Mouse (Mus musculus) forebrain, embryonic 12.5 days (tissue): Measurements from ENCODE around the gene Mthfr. TPM values are rescaled to one million over a fixed set of nuclear protein-coding genes. Genes with fewer than 3 reads are reported as not detected.

Source experiments
- ATAC-seq: fragments of 200-750 bp; cut with Nextera tagmentation; 2 replicates; pipeline ENCODE4 v1.8.0; 2017; ENCODE audit warnings: moderate TSS enrichment; ENCODE audit not compliant: low FRiP score
- H3K27ac ChIP-seq: fragments of 300-500 bp; sonication (generic); 2 replicates; pipeline ENCODE4 v1.5.1; 2016; ENCODE audit warnings: mild to moderate bottlenecking
- H3K27me3 ChIP-seq: fragments of 300-500 bp; sonication (generic); 2 replicates; pipeline ENCODE4 v1.6.1; 2016; ENCODE audit warnings: mild to moderate bottlenecking
- H3K36me3 ChIP-seq: fragments of 300-500 bp; sonication (generic); replicated peaks from 2 replicates; pipeline ENCODE4 v1.6.1; 2016; ENCODE audit warnings: mild to moderate bottlenecking
- H3K4me1 ChIP-seq: fragments of 300-500 bp; sonication (generic); 2 replicates; pipeline ENCODE4 v1.6.1; 2016
- H3K4me2 ChIP-seq: fragments of 300-500 bp; sonication (generic); 2 replicates; pipeline ENCODE4 v1.6.1; 2016; ENCODE audit warnings: mild to moderate bottlenecking, moderate library complexity
- H3K4me3 ChIP-seq: fragments of 300-500 bp; sonication (generic); replicated peaks from 2 replicates; pipeline ENCODE4 v1.5.1; 2016; ENCODE audit warnings: mild to moderate bottlenecking
- H3K9ac ChIP-seq: fragments of 300-500 bp; sonication (generic); 2 replicates; pipeline ENCODE4 v1.6.1; 2016; ENCODE audit warnings: mild to moderate bottlenecking
- H3K9me3 ChIP-seq: fragments of 300-500 bp; sonication (generic); 2 replicates; pipeline ENCODE4 v1.6.1; 2016
- WGBS: fragments of 180-500 bp; shearing (Covaris S2); methylation state at CpG from one replicate; pipeline ENCODE4 v1.1.7; 2016; 5-methylcytosine and 5-hydroxymethylcytosine counted together
- polyA plus RNA-seq: library from polyadenylated mRNA; unstranded; fragments of >200 nt; fragmentation: Nextera tagmentation; extraction: Ambion mirVana; gene quantifications from 2 replicates; pipeline ENCODE4 v1.2.1, GENCODE M21; 2016

The Mthfr gene
- polyA plus RNA-seq, 1 experiment from 2014 or later: 28.7 TPM

GRCm38 (mm10) chr4:148075259-148075658, 36.4 kb downstream of the Mthfr start:
- peak overlapping the region; percentile 33 for H3K4me3 ChIP-seq
- H3K27me3 ChIP-seq: no peaks in the 10 kb centered on the region
- WGBS: 36% methylated on average over 21 of the region's 21 CpGs
- H3K9ac ChIP-seq: 0 out of 2 replicates have a peak overlapping the region, but pooled peaks have one; percentile 7
- ATAC-seq: peak; percentile 40; the same call in 1 of the 2 replicates
- no peaks in the 10 kb centered on the region for H3K9me3 ChIP-seq
- 0 out of 2 replicates have a peak, but pooled peaks cover 3% of the 10 kb centered on the region for H3K36me3 ChIP-seq
- peaks cover 9% of the 10 kb centered on the region for H3K4me1 ChIP-seq
- peak overlapping the region; percentile 51 for H3K4me2 ChIP-seq
- H3K27ac ChIP-seq: no peak overlapping the region

DNA sequence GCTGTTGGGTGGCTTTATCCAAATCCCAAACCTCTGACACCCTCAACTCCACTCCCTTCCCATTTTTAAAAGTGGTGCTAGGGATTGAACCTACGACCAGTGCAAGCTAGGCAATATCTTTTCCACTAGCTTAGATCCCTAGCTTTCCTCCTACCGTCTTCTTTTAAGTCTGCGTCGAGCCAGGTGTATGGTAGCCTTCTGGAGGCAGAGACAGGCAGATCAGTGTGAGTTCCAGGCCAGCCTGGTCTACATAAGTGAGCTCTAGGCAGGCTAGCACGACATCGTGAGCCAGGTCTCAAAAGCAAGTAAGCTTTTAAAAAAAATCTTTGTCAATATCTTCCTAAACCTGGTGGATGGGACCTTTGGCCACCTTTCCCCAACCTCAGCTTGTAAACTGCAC, 37.0 kb downstream of the Mthfr start:
- H3K4me3 ChIP-seq: no peak overlapping the region
- peaks cover 9% of the 10 kb centered on the region for H3K4me1 ChIP-seq
- 92% methylated on average over 6 of the region's 6 CpGs for WGBS
- no peak for ATAC-seq
- H3K27me3 ChIP-seq: no peaks in the 10 kb centered on the region
- no peaks in the 10 kb centered on the region for H3K9me3 ChIP-seq
- no peak overlapping the region for H3K27ac ChIP-seq
- H3K9ac ChIP-seq: no peak overlapping the region
- 0 out of 2 replicates have a peak, but pooled peaks cover 6% of the 10 kb centered on the region for H3K36me3 ChIP-seq
- H3K4me2 ChIP-seq: no peak overlapping the region

- WGBS: 65% methylated on average over 6 of the region's 6 CpGs
- H3K4me2 ChIP-seq: no peak overlapping the region
- H3K9me3 ChIP-seq: no peaks in the 10 kb centered on the region
- H3K4me3 ChIP-seq: no peak overlapping the region
- H3K27me3 ChIP-seq: no peaks in the 10 kb centered on the region
- H3K9ac ChIP-seq: no peak overlapping the region
- ATAC-seq: no peak
- H3K4me1 ChIP-seq: peaks cover 20% of the 10 kb centered on the region
- no peak overlapping the region for H3K27ac ChIP-seq
- 0 out of 2 replicates have a peak, but pooled peaks cover 16% of the 10 kb centered on the region for H3K36me3 ChIP-seq
Measured at GRCm38 (mm10) chr4:148079212-148079611, 40.3 kb downstream of the Mthfr start.

- Histone ChIP-seq H3K4me3 (no peak overlapping the region), H3K9ac (no peak overlapping the region), H3K36me3 (0 out of 2 replicates have a peak, but pooled peaks cover 16% of the 10 kb centered on the region), H3K4me1 (peaks cover 21% of the 10 kb centered on the region), H3K27me3 (no peaks in the 10 kb centered on the region), H3K4me2 (no peak overlapping the region), H3K9me3 (no peaks in the 10 kb centered on the region), H3K27ac (no peak overlapping the region)
- no peak for ATAC-seq
- 92% methylated on average over 8 of the region's 8 CpGs for WGBS
Measured at GRCm38 (mm10) chr4:148079944-148080596, 41.2 kb downstream of the Mthfr start.

DNA sequence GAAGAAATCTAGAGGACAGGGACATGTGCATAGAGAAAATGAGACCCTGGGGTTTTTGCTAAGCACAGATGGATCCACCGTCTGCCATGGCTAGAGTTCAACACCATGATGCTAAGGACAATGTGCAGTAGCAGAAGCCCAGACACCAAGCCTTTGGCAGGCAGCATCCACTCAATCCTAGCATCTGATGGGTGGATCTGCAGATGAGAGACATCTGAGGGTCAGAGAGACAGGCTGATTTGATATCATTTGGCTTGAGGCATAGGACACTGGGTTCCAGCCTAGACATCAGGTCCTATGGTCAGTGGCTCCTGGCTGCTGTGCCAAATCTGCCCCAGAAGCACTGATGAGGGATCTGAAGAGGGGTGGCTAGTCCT, 41.7 kb downstream of the Mthfr start:
- H3K4me3 ChIP-seq: no peak overlapping the region
- H3K4me2 ChIP-seq: no peak overlapping the region
- no peaks in the 10 kb centered on the region for H3K9me3 ChIP-seq
- peaks cover 21% of the 10 kb centered on the region for H3K4me1 ChIP-seq
- WGBS: 100% methylated on average over 1 of the region's 1 CpGs
- no peaks in the 10 kb centered on the region for H3K27me3 ChIP-seq
- 0 out of 2 replicates have a peak, but pooled peaks cover 16% of the 10 kb centered on the region for H3K36me3 ChIP-seq
- no peak overlapping the region for H3K27ac ChIP-seq
- no peak overlapping the region for H3K9ac ChIP-seq
- no peak for ATAC-seq

DNA sequence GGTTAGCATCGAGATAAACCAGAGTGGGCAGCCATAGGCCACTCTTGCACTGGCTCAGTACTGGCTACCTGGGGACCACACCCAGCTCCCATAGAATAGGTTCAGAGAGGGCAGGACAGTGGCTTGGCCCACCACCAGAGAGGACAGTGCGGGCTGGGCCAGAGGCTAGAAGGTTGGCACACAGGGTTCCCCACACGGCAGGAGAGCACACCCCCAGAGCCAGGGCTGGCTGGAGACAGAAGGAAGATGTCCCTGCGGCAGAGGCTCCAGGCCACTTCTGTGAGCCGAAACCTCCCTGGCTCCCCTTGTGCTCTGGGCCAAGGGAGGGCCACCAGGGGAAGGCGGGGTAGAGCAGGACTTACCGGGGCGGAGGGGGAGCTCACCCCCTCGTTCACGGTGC, 42.3 kb downstream of the Mthfr start:
- H3K9ac ChIP-seq: no peak overlapping the region
- no peak for ATAC-seq
- no peaks in the 10 kb centered on the region for H3K27me3 ChIP-seq
- 0 out of 2 replicates have a peak, but pooled peaks cover 16% of the 10 kb centered on the region for H3K36me3 ChIP-seq
- 92% methylated on average over 10 of the region's 10 CpGs for WGBS
- no peaks in the 10 kb centered on the region for H3K9me3 ChIP-seq
- no peak overlapping the region for H3K27ac ChIP-seq
- no peak overlapping the region for H3K4me2 ChIP-seq
- peaks cover 27% of the 10 kb centered on the region for H3K4me1 ChIP-seq
- no peak overlapping the region for H3K4me3 ChIP-seq

GRCm38 (mm10) chr4:148082257-148083044, 43.6 kb downstream of the Mthfr start:
- H3K27me3 ChIP-seq: no peaks in the 10 kb centered on the region
- no peaks in the 10 kb centered on the region for H3K9me3 ChIP-seq
- H3K4me3 ChIP-seq: no peak overlapping the region
- no peak overlapping the region for H3K4me2 ChIP-seq
- 0 out of 2 replicates have a peak, but pooled peaks cover 16% of the 10 kb centered on the region for H3K36me3 ChIP-seq
- peak; percentile 51; the same call in 1 of the 2 replicates for ATAC-seq
- WGBS: 54% methylated on average over 12 of the region's 12 CpGs
- H3K9ac ChIP-seq: no peak overlapping the region
- peaks cover 39% of the 10 kb centered on the region for H3K4me1 ChIP-seq
- no peak overlapping the region for H3K27ac ChIP-seq

DNA sequence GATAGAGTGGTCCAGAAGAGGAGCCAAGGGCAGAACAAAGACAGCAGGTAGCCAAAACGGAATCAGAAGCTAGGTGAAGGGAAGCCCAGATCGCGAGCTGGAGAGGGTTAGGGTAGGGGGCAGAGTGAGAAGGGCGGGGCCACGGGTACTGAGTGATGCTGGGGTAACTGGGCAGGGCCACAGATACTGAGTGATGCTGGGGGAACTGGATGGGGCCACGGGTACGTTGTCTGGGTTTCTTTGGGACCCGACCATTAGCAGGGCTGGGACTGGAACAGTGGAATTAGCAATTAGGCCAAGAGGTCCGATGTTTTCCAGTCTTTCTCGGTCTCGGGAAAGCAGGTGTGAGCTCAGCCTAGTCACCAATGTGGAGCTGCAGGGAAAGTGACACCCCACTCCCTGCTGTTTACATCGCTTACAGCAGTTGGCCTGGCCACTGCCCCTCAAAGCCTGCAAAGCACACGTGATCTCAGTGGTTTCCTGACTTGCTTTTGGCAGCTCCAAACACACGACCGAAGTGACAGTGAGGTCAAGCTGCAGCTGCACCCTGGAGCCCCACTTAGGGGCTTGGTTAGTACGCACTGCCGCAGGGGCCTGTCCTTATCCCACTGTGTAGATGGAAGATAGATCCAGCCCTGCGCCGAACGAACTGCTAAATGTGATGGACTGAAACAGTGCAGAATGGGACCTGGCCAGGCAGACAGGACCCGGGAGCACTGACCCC, 44.5 kb downstream of the Mthfr start:
- Histone ChIP-seq H3K27ac (no peak overlapping the region), H3K9ac (no peak overlapping the region), H3K4me3 (no peak overlapping the region), H3K4me1 (peaks cover 47% of the 10 kb centered on the region), H3K27me3 (no peaks in the 10 kb centered on the region), H3K36me3 (0 out of 2 replicates have a peak, but pooled peaks cover 16% of the 10 kb centered on the region), H3K9me3 (no peaks in the 10 kb centered on the region), H3K4me2 (no peak overlapping the region)
- 70% methylated on average over 21 of the region's 21 CpGs for WGBS
- ATAC-seq: no peak

GRCm38 (mm10) chr4:148084261-148084714, 45.4 kb downstream of the Mthfr start:
- Histone ChIP-seq H3K4me1 (peaks cover 55% of the 10 kb centered on the region), H3K27me3 (no peaks in the 10 kb centered on the region), H3K9ac (no peak overlapping the region), H3K36me3 (0 out of 2 replicates have a peak, but pooled peaks cover 16% of the 10 kb centered on the region), H3K9me3 (no peaks in the 10 kb centered on the region), H3K4me2 (no peak overlapping the region), H3K4me3 (no peak overlapping the region), H3K27ac (no peak overlapping the region)
- WGBS: 13% methylated on average over 8 of the region's 8 CpGs
- ATAC-seq: no peak

GRCm38 (mm10) chr4:148085131-148085906, 46.4 kb downstream of the Mthfr start:
- H3K27me3 ChIP-seq: no peaks in the 10 kb centered on the region
- H3K4me1 ChIP-seq: peaks cover 55% of the 10 kb centered on the region
- no peak overlapping the region for H3K27ac ChIP-seq
- H3K9ac ChIP-seq: no peak overlapping the region
- H3K36me3 ChIP-seq: 0 out of 2 replicates have a peak, but pooled peaks cover 12% of the 10 kb centered on the region
- no peaks in the 10 kb centered on the region for H3K9me3 ChIP-seq
- ATAC-seq: no peak
- H3K4me3 ChIP-seq: no peak overlapping the region
- H3K4me2 ChIP-seq: no peak overlapping the region
- 46% methylated on average over 10 of the region's 10 CpGs for WGBS

DNA sequence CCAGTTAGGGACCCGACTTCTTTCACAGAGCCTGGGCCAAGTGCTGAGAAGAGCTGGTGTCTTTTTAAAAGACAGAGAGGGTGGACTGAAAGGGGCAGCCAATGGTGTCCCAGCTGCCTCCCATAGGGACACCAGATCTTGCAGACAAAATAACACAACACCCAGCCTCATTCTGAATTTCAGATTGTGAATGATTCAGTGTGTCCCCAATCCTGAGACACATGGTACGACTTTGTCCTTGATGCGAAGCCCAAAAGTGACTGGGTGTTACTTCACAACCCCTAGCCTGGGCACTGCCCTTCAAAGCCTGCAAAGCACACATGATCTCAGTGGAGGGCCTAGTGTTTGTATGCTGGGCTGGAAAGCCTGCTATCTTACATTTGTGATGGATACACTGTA, 47.0 kb downstream of the Mthfr start:
- Histone ChIP-seq H3K4me3 (no peak overlapping the region), H3K27me3 (no peaks in the 10 kb centered on the region), H3K4me1 (peaks cover 55% of the 10 kb centered on the region), H3K36me3 (0 out of 2 replicates have a peak, but pooled peaks cover 10% of the 10 kb centered on the region), H3K4me2 (no peak overlapping the region), H3K9ac (no peak overlapping the region), H3K9me3 (no peaks in the 10 kb centered on the region), H3K27ac (no peak overlapping the region)
- no peak for ATAC-seq
- WGBS: 81% methylated on average over 3 of the region's 3 CpGs
